Mouse (Mus musculus) ES-Bruce4 (cell line): Measurements from ENCODE around the gene Cd93. TPM values are rescaled to one million over a fixed set of nuclear protein-coding genes. Genes with fewer than 3 reads are reported as not detected.

Source experiments
- H3K27ac ChIP-seq: 2 replicates; pipeline ENCODE4 v1.5.1; 2012; ENCODE audit warnings: low read length, inconsistent platforms; ENCODE audit not compliant: insufficient read depth
- H3K27me3 ChIP-seq: 2 replicates; pipeline ENCODE4 v1.6.1; 2012; ENCODE audit warnings: mild to moderate bottlenecking, low read length, inconsistent platforms; ENCODE audit not compliant: control insufficient read depth, poor library complexity, insufficient read depth, severe bottlenecking
- H3K36me3 ChIP-seq: 2 replicates; pipeline ENCODE4 v1.6.1; 2012; ENCODE audit warnings: inconsistent platforms, mild to moderate bottlenecking, low read length, moderate library complexity; ENCODE audit not compliant: control insufficient read depth, poor library complexity, insufficient read depth, severe bottlenecking
- H3K4me1 ChIP-seq: one replicate; pipeline ENCODE4 v1.8.1; 2011; ENCODE audit warnings: low read length; ENCODE audit not compliant: control insufficient read depth, insufficient read depth
- H3K4me3 ChIP-seq: 2 replicates; pipeline ENCODE4 v1.5.1; 2011; ENCODE audit warnings: low read depth, mild to moderate bottlenecking, low read length
- H3K9ac ChIP-seq: 2 replicates; pipeline ENCODE4 v1.6.1; 2012; ENCODE audit warnings: low read depth, mild to moderate bottlenecking, inconsistent platforms; ENCODE audit not compliant: poor library complexity, severe bottlenecking
- H3K9me3 ChIP-seq: replicated peaks from 2 replicates; pipeline ENCODE4 v1.6.1; 2012; ENCODE audit warnings: mild to moderate bottlenecking, low read length, inconsistent platforms; ENCODE audit not compliant: control insufficient read depth, poor library complexity, insufficient read depth, severe bottlenecking
- CTCF ChIP-seq: IDR thresholded peaks from one replicate; pipeline ENCODE4 v1.8.1; 2011; ENCODE audit warnings: low read depth, low read length
- EP300 ChIP-seq: IDR thresholded peaks from 2 replicates; pipeline ENCODE4 v1.6.1; 2011; ENCODE audit warnings: low read depth, low read length; ENCODE audit not compliant: insufficient read depth
- POLR2A ChIP-seq: IDR thresholded peaks from one replicate; pipeline ENCODE4 v1.8.1; 2011; ENCODE audit warnings: low read length; ENCODE audit not compliant: insufficient read depth
- polyA plus RNA-seq: library from polyadenylated mRNA; stranded (reverse); fragments of >200 nt; gene quantifications from 2 replicates; pipeline ENCODE4 v1.2.4, GENCODE M21; 2011; ENCODE audit warnings: low read depth; ENCODE audit not compliant: missing spikeins, insufficient read depth, insufficient read length

Cd93 gene
- polyA plus RNA-seq: 0.15 TPM in 1 of 2 replicates, not detected in the other

- Histone ChIP-seq H3K4me3 (no peak within 1 kb of the TSS), H3K9ac (no peak within 1 kb of the TSS), H3K27me3 (no peaks in the 10 kb centered on the region; the same call in 1 of the 2 replicates), H3K9me3 (no peaks in the 10 kb centered on the region), H3K36me3 (no peaks in the 10 kb centered on the region), H3K27ac (no peak within 1 kb of the TSS), H3K4me1 (no peaks in the 10 kb centered on the region)
- TF ChIP-seq CTCF (no peak), POLR2A (no peak), EP300 (no peak)
Observed at GRCm38 (mm10) chr2:148443249-148443958, at the start of gene Cd93. Cd93 (minus strand) TSS chr2:148443563.

- H3K4me3 ChIP-seq: no peak overlapping the region
- no peak overlapping the region for H3K27ac ChIP-seq
- H3K4me1 ChIP-seq: no peaks in the 10 kb centered on the region
- no peak for TF ChIP-seq POLR2A
- TF ChIP-seq CTCF: no peak
- no peak for TF ChIP-seq EP300
- no peaks in the 10 kb centered on the region for H3K27me3 ChIP-seq
- H3K9me3 ChIP-seq: no peaks in the 10 kb centered on the region; the same call in 1 of the 2 replicates
- H3K36me3 ChIP-seq: no peaks in the 10 kb centered on the region
- H3K9ac ChIP-seq: no peak overlapping the region
Observed at GRCm38 (mm10) chr2:148492108-148492507, 48.7 kb upstream of the Cd93 start.

- no peaks in the 10 kb centered on the region for H3K27me3 ChIP-seq
- no peaks in the 10 kb centered on the region for H3K36me3 ChIP-seq
- no peaks in the 10 kb centered on the region for H3K4me1 ChIP-seq
- H3K9me3 ChIP-seq: no peaks in the 10 kb centered on the region; the same call in 1 of the 2 replicates
- no peak overlapping the region for H3K27ac ChIP-seq
- no peak overlapping the region for H3K9ac ChIP-seq
- no peak for TF ChIP-seq EP300
- no peak overlapping the region for H3K4me3 ChIP-seq
Observed at GRCm38 (mm10) chr2:148490150-148490549, 46.8 kb upstream of the Cd93 start.

GRCm38 (mm10) chr2:148488885-148489284 is 45.5 kb upstream of the Cd93 start:
- H3K4me1 ChIP-seq: no peaks in the 10 kb centered on the region
- H3K27me3 ChIP-seq: no peaks in the 10 kb centered on the region
- no peaks in the 10 kb centered on the region for H3K36me3 ChIP-seq
- TF ChIP-seq POLR2A (no peak), CTCF (no peak), EP300 (no peak)
- no peak overlapping the region for H3K9ac ChIP-seq
- no peaks in the 10 kb centered on the region; the same call in 1 of the 2 replicates for H3K9me3 ChIP-seq
- H3K4me3 ChIP-seq: no peak overlapping the region
- no peak overlapping the region for H3K27ac ChIP-seq

- no peak overlapping the region for H3K9ac ChIP-seq
- H3K27me3 ChIP-seq: no peaks in the 10 kb centered on the region
- H3K4me3 ChIP-seq: no peak overlapping the region
- no peaks in the 10 kb centered on the region for H3K36me3 ChIP-seq
- TF ChIP-seq POLR2A (no peak), EP300 (no peak), CTCF (no peak)
- no peak overlapping the region for H3K27ac ChIP-seq
- H3K4me1 ChIP-seq: no peaks in the 10 kb centered on the region
- no peaks in the 10 kb centered on the region; the same call in 1 of the 2 replicates for H3K9me3 ChIP-seq
Observed at GRCm38 (mm10) chr2:148485576-148485975, 42.2 kb upstream of the Cd93 start.

- no peak overlapping the region for H3K9ac ChIP-seq
- no peak overlapping the region for H3K27ac ChIP-seq
- no peaks in the 10 kb centered on the region for H3K36me3 ChIP-seq
Observed at GRCm38 (mm10) chr2:148480376-148480775, 37.0 kb upstream of the Cd93 start.

More at GRCm38 (mm10) chr2:148480376-148480775, 37.0 kb upstream of the Cd93 start:
- no peak overlapping the region for H3K4me3 ChIP-seq
- H3K4me1 ChIP-seq: no peaks in the 10 kb centered on the region
- no peak for TF ChIP-seq CTCF
- TF ChIP-seq EP300: no peak
- TF ChIP-seq POLR2A: no peak
- no peaks in the 10 kb centered on the region for H3K27me3 ChIP-seq
- no peaks in the 10 kb centered on the region for H3K9me3 ChIP-seq
